Mouse (Mus musculus) ES-Bruce4 (cell line): ENCODE results near the gene Smim20. TPM values are rescaled to one million over a fixed set of nuclear protein-coding genes. Genes with fewer than 3 reads are reported as not detected.

Experiments used
- H3K27ac ChIP-seq: 2 replicates; pipeline ENCODE4 v1.5.1; 2012; ENCODE audit warnings: low read length, inconsistent platforms; ENCODE audit not compliant: insufficient read depth
- H3K27me3 ChIP-seq: 2 replicates; pipeline ENCODE4 v1.6.1; 2012; ENCODE audit warnings: mild to moderate bottlenecking, low read length, inconsistent platforms; ENCODE audit not compliant: control insufficient read depth, poor library complexity, insufficient read depth, severe bottlenecking
- H3K36me3 ChIP-seq: 2 replicates; pipeline ENCODE4 v1.6.1; 2012; ENCODE audit warnings: inconsistent platforms, mild to moderate bottlenecking, low read length, moderate library complexity; ENCODE audit not compliant: control insufficient read depth, poor library complexity, insufficient read depth, severe bottlenecking
- H3K4me1 ChIP-seq: one replicate; pipeline ENCODE4 v1.8.1; 2011; ENCODE audit warnings: low read length; ENCODE audit not compliant: control insufficient read depth, insufficient read depth
- H3K4me3 ChIP-seq: 2 replicates; pipeline ENCODE4 v1.5.1; 2011; ENCODE audit warnings: low read depth, mild to moderate bottlenecking, low read length
- H3K9ac ChIP-seq: 2 replicates; pipeline ENCODE4 v1.6.1; 2012; ENCODE audit warnings: low read depth, mild to moderate bottlenecking, inconsistent platforms; ENCODE audit not compliant: poor library complexity, severe bottlenecking
- H3K9me3 ChIP-seq: replicated peaks from 2 replicates; pipeline ENCODE4 v1.6.1; 2012; ENCODE audit warnings: mild to moderate bottlenecking, low read length, inconsistent platforms; ENCODE audit not compliant: control insufficient read depth, poor library complexity, insufficient read depth, severe bottlenecking
- CTCF ChIP-seq: IDR thresholded peaks from one replicate; pipeline ENCODE4 v1.8.1; 2011; ENCODE audit warnings: low read depth, low read length
- EP300 ChIP-seq: IDR thresholded peaks from 2 replicates; pipeline ENCODE4 v1.6.1; 2011; ENCODE audit warnings: low read depth, low read length; ENCODE audit not compliant: insufficient read depth
- POLR2A ChIP-seq: IDR thresholded peaks from one replicate; pipeline ENCODE4 v1.8.1; 2011; ENCODE audit warnings: low read length; ENCODE audit not compliant: insufficient read depth
- polyA plus RNA-seq: library from polyadenylated mRNA; stranded (reverse); fragments of >200 nt; gene quantifications from 2 replicates; pipeline ENCODE4 v1.2.4, GENCODE M21; 2011; ENCODE audit warnings: low read depth; ENCODE audit not compliant: missing spikeins, insufficient read depth, insufficient read length

Gene Smim20
- polyA plus RNA-seq, 1 experiment, result 20.0 TPM

DNA sequence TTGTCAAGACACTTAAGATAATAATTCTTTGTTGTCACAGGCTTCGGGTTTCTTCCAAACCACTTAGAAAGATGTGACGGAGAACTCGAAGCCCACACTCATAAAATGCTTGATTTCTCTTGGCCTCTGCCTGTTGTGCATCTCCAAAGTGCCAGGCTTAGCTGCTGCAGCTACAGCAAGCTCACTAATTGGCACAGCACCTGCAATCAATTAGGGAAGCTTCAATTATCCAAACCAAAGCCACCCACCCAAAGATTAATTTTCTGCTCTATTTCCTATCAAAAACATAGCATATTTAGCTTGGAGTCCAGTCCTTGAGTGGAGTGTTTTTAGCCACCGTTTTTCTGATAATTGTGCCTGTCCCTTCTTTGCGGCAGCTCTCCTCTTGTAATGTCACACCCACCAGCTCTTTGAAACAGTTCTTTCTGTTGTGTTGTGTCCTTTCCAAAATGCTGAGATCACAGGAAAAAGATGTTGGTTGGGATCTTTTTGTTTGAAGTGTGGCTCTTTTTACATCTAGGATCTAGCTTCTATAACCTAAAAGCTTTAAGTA lies 9.7 kb downstream of the Smim20 start:
- Histone ChIP-seq H3K9me3 (no peaks in the 10 kb centered on the region), H3K4me1 (no peaks in the 10 kb centered on the region)

DNA sequence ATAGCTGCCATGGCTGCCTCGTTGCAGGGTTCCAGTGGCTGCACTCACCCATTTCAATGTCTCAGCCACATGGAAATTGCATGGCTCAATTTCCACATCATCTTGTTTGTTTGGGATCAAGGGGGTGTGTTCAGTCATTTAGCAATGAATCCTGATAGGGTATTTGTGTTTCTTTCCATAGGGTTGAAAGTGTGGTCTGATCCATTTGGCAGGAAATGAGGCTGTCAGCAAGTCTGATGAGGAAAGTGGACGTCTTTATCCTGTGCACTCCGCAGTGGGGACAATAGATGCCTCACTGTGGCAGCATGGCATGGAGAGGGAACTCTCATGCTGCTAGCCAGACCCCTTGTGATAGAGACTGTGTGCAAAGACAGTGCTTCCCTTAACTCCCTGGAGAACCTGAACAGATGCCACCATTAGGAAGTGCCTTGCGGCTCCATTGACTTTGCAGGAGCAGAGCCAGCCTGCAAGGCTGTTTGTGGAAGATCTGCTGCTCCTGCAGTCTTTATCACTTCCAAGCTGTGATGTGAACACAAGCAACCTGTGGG lies 10.9 kb downstream of the Smim20 start:
- 0 out of 2 replicates have a peak, but pooled peaks cover 3% of the 10 kb centered on the region for H3K36me3 ChIP-seq
- no peak overlapping the region for H3K27ac ChIP-seq
- no peak overlapping the region for H3K4me3 ChIP-seq
- H3K9ac ChIP-seq, result no peak overlapping the region
- H3K9me3 ChIP-seq, result no peaks in the 10 kb centered on the region
- no peaks in the 10 kb centered on the region for H3K4me1 ChIP-seq
- no peaks in the 10 kb centered on the region for H3K27me3 ChIP-seq
- TF ChIP-seq POLR2A (no peak), EP300 (no peak), CTCF (no peak)

More for the DNA sequence above, 9.7 kb downstream of the Smim20 start:
- Histone ChIP-seq H3K27me3 (no peaks in the 10 kb centered on the region), H3K36me3 (0 out of 2 replicates have a peak, but pooled peaks cover 3% of the 10 kb centered on the region), H3K4me3 (no peak overlapping the region), H3K9ac (no peak overlapping the region), H3K27ac (no peak overlapping the region)
- no peak for TF ChIP-seq POLR2A
- TF ChIP-seq CTCF, result no peak
- TF ChIP-seq EP300, result no peak

GRCm38 (mm10) chr5:53279216-53279813 lies 12.4 kb downstream of the Smim20 start:
- H3K27ac ChIP-seq, result no peak overlapping the region
- H3K36me3 ChIP-seq, result 0 out of 2 replicates have a peak, but pooled peaks cover 3% of the 10 kb centered on the region
- TF ChIP-seq CTCF (no peak), POLR2A (no peak), EP300 (no peak)
- H3K9ac ChIP-seq, result no peak overlapping the region
- H3K27me3 ChIP-seq, result no peaks in the 10 kb centered on the region
- no peaks in the 10 kb centered on the region for H3K9me3 ChIP-seq
- no peaks in the 10 kb centered on the region for H3K4me1 ChIP-seq
- no peak overlapping the region for H3K4me3 ChIP-seq

- H3K4me1 ChIP-seq, result no peaks in the 10 kb centered on the region
- H3K27ac ChIP-seq, result no peak overlapping the region
- no peaks in the 10 kb centered on the region for H3K9me3 ChIP-seq
- H3K4me3 ChIP-seq, result no peak overlapping the region
- no peak overlapping the region for H3K9ac ChIP-seq
- no peak for TF ChIP-seq EP300
- H3K36me3 ChIP-seq, result 0 out of 2 replicates have a peak, but pooled peaks cover 3% of the 10 kb centered on the region
- H3K27me3 ChIP-seq, result no peaks in the 10 kb centered on the region
Observed at GRCm38 (mm10) chr5:53282487-53282886, 15.6 kb downstream of the Smim20 start.

- no peaks in the 10 kb centered on the region for H3K4me1 ChIP-seq
- no peaks in the 10 kb centered on the region for H3K27me3 ChIP-seq
- H3K27ac ChIP-seq, result no peak overlapping the region
- no peaks in the 10 kb centered on the region for H3K36me3 ChIP-seq
- H3K4me3 ChIP-seq, result no peak overlapping the region
- H3K9ac ChIP-seq, result no peak overlapping the region
- H3K9me3 ChIP-seq, result no peaks in the 10 kb centered on the region
- TF ChIP-seq EP300 (no peak), POLR2A (no peak), CTCF (no peak)
Observed at GRCm38 (mm10) chr5:53286406-53286805, 19.5 kb downstream of the Smim20 start.

- H3K4me3 ChIP-seq, result no peak overlapping the region
- no peaks in the 10 kb centered on the region for H3K9me3 ChIP-seq
- no peaks in the 10 kb centered on the region for H3K27me3 ChIP-seq
- no peak overlapping the region for H3K27ac ChIP-seq
- H3K9ac ChIP-seq, result no peak overlapping the region
- H3K4me1 ChIP-seq, result no peaks in the 10 kb centered on the region
- TF ChIP-seq POLR2A (no peak), EP300 (no peak), CTCF (no peak)
- H3K36me3 ChIP-seq, result no peaks in the 10 kb centered on the region
Observed at GRCm38 (mm10) chr5:53289438-53289837, 22.6 kb downstream of the Smim20 start.
